Mouse (Mus musculus): ENCODE data around the gene Haus7. TPM values are rescaled to one million over a fixed set of nuclear protein-coding genes. Genes with fewer than 3 reads are reported as not detected.
A peak's percentile ranks its signal among the peaks of the same experiment; 100 is the strongest.

The Haus7 gene
- polyA plus RNA-seq, 1 experiment: 9.3 TPM

GRCm38 (mm10) chrX:73477500-73477899, 18.7 kb upstream of the Haus7 start:
- TF ChIP-seq CTCF (IDR thresholded peaks at IDR 0.05; ENCODE audit: extremely low read depth, insufficient read length, insufficient replicate concordance, low read depth, low read length): no peak
- TF ChIP-seq POLR2A (IDR thresholded peaks at IDR 0.05; ENCODE audit: low read depth, low read length): no peak
- Histone ChIP-seq H3K27me3 (ENCODE audit: control insufficient read depth, insufficient read depth, low read length) (no peaks in the 10 kb centered on the region), H3K4me1 (ENCODE audit: control insufficient read depth, insufficient read depth, insufficient read length, low read length) (peaks cover 4% of the 10 kb centered on the region; the same call in 1 of the 2 replicates), H3K27ac (ENCODE audit: insufficient read depth, low read depth, low read length) (no peak overlapping the region), H3K4me3 (ENCODE audit: low read depth, low read length) (no peak overlapping the region), H3K36me3 (ENCODE audit: control insufficient read depth, insufficient read depth, low read length) (no peaks in the 10 kb centered on the region)
- 81% methylated on average over 2 of the region's 2 CpGs for WGBS

GRCm38 (mm10) chrX:73476621-73477020, 17.8 kb upstream of the Haus7 start:
- 53% methylated on average over 2 of the region's 2 CpGs for WGBS
- H3K36me3 ChIP-seq (ENCODE audit: control insufficient read depth, insufficient read depth, low read length): no peaks in the 10 kb centered on the region
- peak overlapping the region; percentile 7; the same call in 1 of the 2 replicates for H3K27ac ChIP-seq (ENCODE audit: insufficient read depth, low read depth, low read length)
- H3K4me3 ChIP-seq (ENCODE audit: low read depth, low read length): no peak overlapping the region
- TF ChIP-seq POLR2A (IDR thresholded peaks at IDR 0.05; ENCODE audit: low read depth, low read length) (no peak), CTCF (IDR thresholded peaks at IDR 0.05; ENCODE audit: extremely low read depth, insufficient read length, insufficient replicate concordance, low read depth, low read length) (no peak)
- H3K4me1 ChIP-seq (ENCODE audit: control insufficient read depth, insufficient read depth, insufficient read length, low read length): peaks cover 4% of the 10 kb centered on the region; the same call in 1 of the 2 replicates
- H3K27me3 ChIP-seq (ENCODE audit: control insufficient read depth, insufficient read depth, low read length): no peaks in the 10 kb centered on the region

GRCm38 (mm10) chrX:73475658-73476256, 16.9 kb upstream of the Haus7 start:
- H3K27me3 ChIP-seq (ENCODE audit: control insufficient read depth, insufficient read depth, low read length): no peaks in the 10 kb centered on the region
- 0 out of 2 replicates have a peak overlapping the region, but pooled peaks have one; percentile 7 for H3K27ac ChIP-seq (ENCODE audit: insufficient read depth, low read depth, low read length)
- H3K4me3 ChIP-seq (ENCODE audit: low read depth, low read length): no peak overlapping the region
- no peak for TF ChIP-seq POLR2A (IDR thresholded peaks at IDR 0.05; ENCODE audit: low read depth, low read length)
- TF ChIP-seq CTCF (IDR thresholded peaks at IDR 0.05; ENCODE audit: extremely low read depth, insufficient read length, insufficient replicate concordance, low read depth, low read length): no peak
- H3K36me3 ChIP-seq (ENCODE audit: control insufficient read depth, insufficient read depth, low read length): no peaks in the 10 kb centered on the region
- WGBS: 76% methylated on average over 1 of the region's 1 CpGs
- peaks cover 4% of the 10 kb centered on the region; the same call in 1 of the 2 replicates for H3K4me1 ChIP-seq (ENCODE audit: control insufficient read depth, insufficient read depth, insufficient read length, low read length)

DNA sequence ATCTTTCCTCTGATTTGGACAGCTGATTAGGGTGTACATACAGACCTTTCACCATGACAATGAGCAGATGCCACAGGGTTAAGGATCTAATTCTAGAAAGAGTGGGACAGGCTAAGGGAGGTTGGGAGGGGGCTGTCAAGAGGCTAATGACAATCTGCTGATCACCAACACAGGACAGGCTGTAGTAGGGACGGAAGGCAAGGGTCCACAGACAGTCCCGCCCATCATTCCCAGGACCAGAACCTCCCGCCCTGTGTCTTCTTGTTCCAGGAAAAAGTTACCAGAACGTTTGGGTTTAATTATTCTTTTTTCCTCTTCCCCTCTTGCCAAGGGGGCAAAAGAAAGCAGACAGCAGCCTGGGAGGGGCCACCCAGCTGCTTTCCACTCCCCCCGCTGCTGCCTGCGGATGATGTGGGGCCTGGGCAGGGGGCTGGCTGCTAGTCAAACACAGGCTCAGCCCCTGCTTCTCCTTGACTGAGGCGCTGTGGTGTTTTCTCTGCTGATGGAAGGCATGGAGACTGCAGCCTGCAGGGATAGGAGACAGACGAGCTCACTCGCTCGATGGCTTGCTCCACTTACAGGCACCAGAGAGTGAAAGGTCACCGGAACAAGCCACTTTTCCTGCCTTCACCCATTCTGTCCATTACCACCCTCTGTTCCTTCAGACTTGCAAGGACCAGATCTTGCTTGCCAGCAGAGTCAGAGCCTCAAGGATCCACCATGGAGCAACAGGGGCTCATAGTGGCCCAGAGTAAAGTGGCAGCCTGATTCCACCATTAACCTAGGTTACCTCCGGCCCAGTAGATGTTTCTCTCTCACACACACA, 15.7 kb upstream of the Haus7 start:
- peak overlapping the region; percentile 22; the same call in 1 of the 2 replicates for H3K27ac ChIP-seq (ENCODE audit: insufficient read depth, low read depth, low read length)

GRCm38 (mm10) chrX:73471764-73472163, 12.9 kb upstream of the Haus7 start:
- Histone ChIP-seq H3K36me3 (ENCODE audit: control insufficient read depth, insufficient read depth, low read length) (no peaks in the 10 kb centered on the region), H3K4me3 (ENCODE audit: low read depth, low read length) (no peak overlapping the region), H3K4me1 (ENCODE audit: control insufficient read depth, insufficient read depth, insufficient read length, low read length) (peaks cover 4% of the 10 kb centered on the region; the same call in 1 of the 2 replicates), H3K27me3 (ENCODE audit: control insufficient read depth, insufficient read depth, low read length) (no peaks in the 10 kb centered on the region), H3K27ac (ENCODE audit: insufficient read depth, low read depth, low read length) (no peak overlapping the region)
- TF ChIP-seq POLR2A (IDR thresholded peaks at IDR 0.05; ENCODE audit: low read depth, low read length) (no peak), CTCF (IDR thresholded peaks at IDR 0.05; ENCODE audit: extremely low read depth, insufficient read length, insufficient replicate concordance, low read depth, low read length) (no peak)
- 84% methylated on average over 3 of the region's 3 CpGs for WGBS

More for the DNA sequence above, 15.7 kb upstream of the Haus7 start:
- 70% methylated on average over 12 of the region's 12 CpGs for WGBS
- Histone ChIP-seq H3K36me3 (ENCODE audit: control insufficient read depth, insufficient read depth, low read length) (no peaks in the 10 kb centered on the region), H3K4me1 (ENCODE audit: control insufficient read depth, insufficient read depth, insufficient read length, low read length) (peaks cover 4% of the 10 kb centered on the region; the same call in 1 of the 2 replicates), H3K27me3 (ENCODE audit: control insufficient read depth, insufficient read depth, low read length) (no peaks in the 10 kb centered on the region), H3K4me3 (ENCODE audit: low read depth, low read length) (no peak overlapping the region)
- TF ChIP-seq CTCF (IDR thresholded peaks at IDR 0.05; ENCODE audit: extremely low read depth, insufficient read length, insufficient replicate concordance, low read depth, low read length) (no peak), POLR2A (IDR thresholded peaks at IDR 0.05; ENCODE audit: low read depth, low read length) (no peak)

DNA sequence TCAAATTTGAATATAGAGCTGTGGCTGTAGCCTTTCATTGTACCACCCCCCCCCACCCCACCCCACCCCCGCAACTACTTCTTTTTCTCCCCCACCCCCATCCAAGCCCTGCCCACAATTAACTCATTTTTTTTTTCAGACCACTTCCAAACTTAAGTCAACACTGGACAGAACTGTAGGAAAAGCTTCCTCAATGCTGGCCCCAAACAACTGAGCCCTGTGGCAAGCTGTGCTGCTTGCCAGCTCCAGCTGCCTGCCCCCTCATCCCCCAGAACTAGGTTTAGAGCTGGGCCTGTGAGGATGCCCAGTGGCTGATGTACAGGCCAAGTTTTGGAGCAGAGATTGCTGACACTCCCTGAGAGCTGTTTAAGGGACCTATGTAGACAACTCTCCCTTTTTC, 9.9 kb upstream of the Haus7 start:
- 60% methylated on average over 1 of the region's 1 CpGs for WGBS
- no peaks in the 10 kb centered on the region for H3K4me1 ChIP-seq (ENCODE audit: control insufficient read depth, insufficient read depth, insufficient read length, low read length)
- H3K27me3 ChIP-seq (ENCODE audit: control insufficient read depth, insufficient read depth, low read length): no peaks in the 10 kb centered on the region
- TF ChIP-seq POLR2A (IDR thresholded peaks at IDR 0.05; ENCODE audit: low read depth, low read length): no peak
- no peak for TF ChIP-seq CTCF (IDR thresholded peaks at IDR 0.05; ENCODE audit: extremely low read depth, insufficient read length, insufficient replicate concordance, low read depth, low read length)
- H3K36me3 ChIP-seq (ENCODE audit: control insufficient read depth, insufficient read depth, low read length): no peaks in the 10 kb centered on the region
- H3K4me3 ChIP-seq (ENCODE audit: low read depth, low read length): no peak overlapping the region
- 0 out of 2 replicates have a peak overlapping the region, but pooled peaks have one; percentile 41 for H3K27ac ChIP-seq (ENCODE audit: insufficient read depth, low read depth, low read length)

DNA sequence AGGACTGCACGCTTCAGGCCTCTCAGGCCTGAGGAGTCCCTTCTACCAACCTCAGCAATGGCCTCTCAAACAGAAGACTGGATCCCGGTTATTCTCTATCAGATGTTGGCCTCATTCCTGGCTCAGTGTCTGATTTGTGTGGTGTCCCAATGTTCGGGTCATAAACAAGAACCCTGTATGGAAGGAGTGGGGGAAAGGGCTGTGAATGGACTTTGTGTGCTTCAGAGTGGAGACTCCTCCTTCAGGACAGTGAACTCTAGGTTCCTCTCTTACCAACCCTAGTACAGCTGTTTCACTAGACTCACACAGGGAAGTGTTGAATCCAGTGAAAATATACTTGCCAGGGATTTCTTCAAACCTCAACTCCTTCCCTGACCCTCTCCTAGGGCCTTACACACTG, 9.5 kb upstream of the Haus7 start:
- Histone ChIP-seq H3K4me3 (ENCODE audit: low read depth, low read length) (no peak overlapping the region), H3K27me3 (ENCODE audit: control insufficient read depth, insufficient read depth, low read length) (no peaks in the 10 kb centered on the region), H3K27ac (ENCODE audit: insufficient read depth, low read depth, low read length) (no peak overlapping the region), H3K36me3 (ENCODE audit: control insufficient read depth, insufficient read depth, low read length) (no peaks in the 10 kb centered on the region), H3K4me1 (ENCODE audit: control insufficient read depth, insufficient read depth, insufficient read length, low read length) (no peaks in the 10 kb centered on the region)
- TF ChIP-seq POLR2A (IDR thresholded peaks at IDR 0.05; ENCODE audit: low read depth, low read length) (no peak), CTCF (IDR thresholded peaks at IDR 0.05; ENCODE audit: extremely low read depth, insufficient read length, insufficient replicate concordance, low read depth, low read length) (no peak)
- WGBS: 46% methylated on average over 3 of the region's 3 CpGs

Measured in small intestine, adult 2 months (tissue).